Mouse (Mus musculus) mouse trophoblast stem cell (cell line): ENCODE data around the gene Gm38119.
"Not testable (repeated sequence)": the region's sequence is repeated elsewhere in the genome, so short reads cannot be mapped to it uniquely, and the experiment has no call there.

Experiments used
- in situ Hi-C, 2 experiments: fragments of 300-500 bp; cut with MseI, MboI; formaldehyde crosslinking; loops; 2 replicates in 1 of 2; 3 replicates in 1 of 2; pipeline ENCODE4 v1.15.1; 2025

Gene Gm38119

GRCm38 (mm10) chr3:92738996-92739395 lies at the start of gene Gm38119:
Gene Gm38119 (minus strand): TSS chr3:92739096.
- in situ Hi-C loops, result no loop called here

- in situ Hi-C loops, result no loop called here
These were observed 39.9 kb upstream of the Gm38119 start, which contains the start of gene Lce1i for GRCm38 (mm10) chr3:92778799-92779198. Gene Lce1i (minus strand): TSS chr3:92778899.

- in situ Hi-C loops, result loop anchor here in 1 of 2 experiments (25.0 kb wide), 1 partner anchor 634 kb away; the partner anchor contains the start of gene Lelp1
These were observed 32.7 kb upstream of the Gm38119 start for GRCm38 (mm10) chr3:92771573-92771972.

- in situ Hi-C loops, result loop anchor here in 1 of 2 experiments (25.0 kb wide), 1 partner anchor 628 kb away; the partner anchor contains the start of gene Lelp1
These were observed 26.1 kb upstream of the Gm38119 start, which contains the start of gene Lce1h for GRCm38 (mm10) chr3:92764965-92765364. Gene Lce1h (minus strand): TSS chr3:92765065.

GRCm38 (mm10) chr3:92753197-92753596 lies 14.3 kb upstream of the Gm38119 start:
- in situ Hi-C loops, result loop anchor here in 1 of 2 experiments (25.0 kb wide), 1 partner anchor 616 kb away; the partner anchor contains the start of gene Lelp1

- in situ Hi-C loops, result loop anchor here in 1 of 2 experiments (25.0 kb wide), 1 partner anchor 615 kb away; the partner anchor contains the start of gene Lelp1
These were observed 13.3 kb upstream of the Gm38119 start, which contains the start of gene Lce1g for GRCm38 (mm10) chr3:92752238-92752637. Gene Lce1g (minus strand): TSS chr3:92752338.

GRCm38 (mm10) chr3:92722631-92723030 lies 16.3 kb downstream of the Gm38119 start:
- in situ Hi-C loops, result no loop called here

GRCm38 (mm10) chr3:92720250-92720649 lies 18.6 kb downstream of the Gm38119 start, which contains the start of gene Lce1f:
Gene Lce1f (minus strand): TSS chr3:92720350.
- in situ Hi-C loops, result no loop called here

GRCm38 (mm10) chr3:92715122-92715521 lies 23.8 kb downstream of the Gm38119 start:
- in situ Hi-C loops, result no loop called here

- in situ Hi-C loops, result no loop called here
These were observed 29.9 kb downstream of the Gm38119 start, which contains the start of gene Lce1e for GRCm38 (mm10) chr3:92708974-92709373. Gene Lce1e (minus strand): TSS chr3:92709074.

GRCm38 (mm10) chr3:92694613-92695012 lies 44.3 kb downstream of the Gm38119 start:
- in situ Hi-C loops, result no loop called here

GRCm38 (mm10) chr3:92691688-92692087 lies 47.2 kb downstream of the Gm38119 start:
- in situ Hi-C loops, result no loop called here

GRCm38 (mm10) chr3:92689154-92689553 lies 49.7 kb downstream of the Gm38119 start:
- in situ Hi-C loops, result not testable (repeated sequence)
